Mouse (Mus musculus) left cerebral cortex, postnatal 25 days (tissue): Measurements from ENCODE around the gene Zfp446. TPM values are rescaled to one million over a fixed set of nuclear protein-coding genes. Genes with fewer than 3 reads are reported as not detected.
"Not testable (repeated sequence)": the region's sequence is repeated elsewhere in the genome, so short reads cannot be mapped to it uniquely, and the experiment has no call there.

ENCODE experiments used
- DNase-seq, 2 experiments: peaks; one replicate each; pipeline ENCODE4 v3.0.0; 2022; ENCODE audit warnings: low spot score in 2 of 2, mixed read lengths in 1 of 2
- intact Hi-C: fragments of 180-260 bp; cut with DNase I; formaldehyde crosslinking; loops from one replicate; pipeline ENCODE4 v1.15.1; 2025
- total RNA-seq, 2 experiments: library from RNA; stranded (reverse); gene quantifications; 2 replicates each; pipeline ENCODE4 v1.2.3; 2021

Zfp446 gene
- 1 to 10 TPM; 7.6 to 9.0 TPM for total RNA-seq

DNA sequence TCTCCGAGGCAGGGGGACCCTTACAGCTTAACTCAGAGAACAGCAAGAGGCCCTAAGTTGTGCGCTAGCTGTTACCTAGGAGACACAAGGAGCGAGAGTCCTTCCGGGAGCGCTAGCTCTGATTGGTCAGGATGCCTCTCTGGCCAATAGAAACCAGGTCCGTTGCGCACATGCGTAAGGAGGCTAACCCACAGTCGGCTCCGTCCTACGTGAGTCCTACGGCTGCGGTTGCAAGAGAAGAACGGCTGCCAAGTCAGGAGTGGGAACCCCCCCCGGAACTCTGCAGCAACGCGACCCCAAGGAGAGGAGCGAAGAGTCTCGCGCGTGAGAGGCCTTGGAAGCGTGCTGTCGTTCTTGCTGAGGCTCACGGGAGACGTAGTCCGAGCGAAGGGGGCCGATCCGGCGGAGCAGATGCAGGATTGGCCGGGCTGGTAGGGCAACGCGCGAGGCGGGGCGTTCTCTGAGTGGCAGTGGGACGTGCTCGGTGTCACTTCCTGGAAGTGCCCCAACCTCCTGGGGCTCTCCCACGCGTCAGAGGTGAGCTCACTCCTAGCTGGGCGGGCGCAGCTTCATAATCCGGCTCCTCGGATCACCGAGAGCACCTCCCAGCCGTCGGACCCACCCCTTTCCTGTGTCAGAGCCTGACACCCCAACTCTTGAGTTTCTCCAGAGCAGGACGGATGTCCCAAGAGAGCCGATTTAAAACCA, at the start of gene Zfp446:
Zfp446 (plus strand) TSS at position 167 of the 708 bp plus-strand sequence.
- DNase-seq, result peak; percentile 100
- intact Hi-C loops, result loop anchor here (2.0 to 5.0 kb wide), 3 partner anchors 13 to 59 kb away; partner anchors contain the start of genes Ube2m and Zfp324

DNA sequence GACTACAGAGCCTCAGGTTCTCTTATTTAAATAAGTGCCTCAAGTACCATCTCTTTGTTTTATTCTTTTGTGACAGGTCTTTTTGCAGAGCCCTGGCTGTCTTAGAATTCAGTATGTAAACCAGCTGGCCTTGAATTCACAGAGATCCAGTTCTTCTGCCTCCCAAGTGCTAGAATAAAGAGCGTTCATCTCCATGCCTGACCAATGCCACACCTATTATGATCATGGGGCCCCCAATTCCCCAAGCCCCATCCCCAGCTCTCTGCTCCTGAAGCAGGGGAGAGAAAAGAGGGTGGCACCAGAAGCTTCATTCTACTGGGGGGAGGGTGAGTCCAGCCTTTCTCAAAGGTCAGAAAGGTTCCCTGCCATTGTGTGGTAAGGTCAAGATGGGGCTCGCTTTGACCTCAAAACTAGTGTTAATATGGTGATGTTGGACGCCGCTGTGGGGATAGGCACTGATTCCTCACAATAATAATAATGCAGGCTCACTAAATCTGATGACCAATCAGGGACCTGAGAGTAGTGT, 44.0 kb upstream of the Zfp446 start:
- intact Hi-C loops, result no loop called here
- no peak for DNase-seq

DNA sequence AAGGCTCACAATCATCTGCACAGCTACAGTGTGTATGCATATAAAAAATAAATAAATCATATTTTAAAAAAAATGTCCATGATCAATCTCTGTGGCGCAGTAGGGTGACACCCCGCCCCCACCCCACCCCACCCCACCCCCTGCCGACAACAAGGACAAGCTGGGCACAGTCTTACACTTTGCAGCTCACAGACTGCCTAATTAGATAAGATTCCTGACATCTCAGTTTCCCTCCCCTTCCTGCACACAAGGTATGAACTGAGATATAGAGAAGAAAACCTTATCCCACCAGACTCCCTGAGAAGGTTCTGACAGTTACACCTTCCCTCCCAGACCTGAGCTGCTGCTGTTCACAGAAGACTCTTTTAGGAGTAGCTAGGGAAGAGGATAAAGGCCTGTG, 42.8 kb upstream of the Zfp446 start:
- intact Hi-C loops, result no loop called here

DNA sequence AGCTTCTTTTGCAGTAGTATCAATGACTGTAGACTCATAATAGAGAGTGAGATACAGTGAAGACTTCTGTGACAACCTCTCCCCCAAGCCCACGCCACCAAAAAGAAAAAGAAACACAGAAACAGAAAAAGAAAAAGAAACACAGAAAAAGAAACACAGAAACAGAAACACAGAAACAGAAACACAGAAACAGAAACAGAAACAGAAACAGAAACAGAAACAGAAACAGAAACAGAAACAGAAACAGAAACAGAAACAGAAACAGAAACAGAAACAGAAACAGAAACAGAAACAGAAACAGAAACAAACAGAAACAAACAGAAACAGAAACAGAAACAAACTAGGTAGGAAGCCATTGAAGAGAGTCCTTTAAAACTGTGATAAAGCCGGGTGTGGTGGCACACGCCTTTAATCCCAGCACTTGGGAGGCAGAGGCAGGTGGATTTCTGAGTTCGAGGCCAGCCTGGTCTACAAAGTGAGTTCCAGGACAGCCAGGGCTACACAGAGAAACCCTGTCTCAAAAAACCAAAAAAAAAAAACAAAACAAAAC, 40.3 kb upstream of the Zfp446 start:
- DNase-seq, intact Hi-C loops: not testable (repeated sequence)

More for the DNA sequence above, 42.8 kb upstream of the Zfp446 start:
- DNase-seq, result no peak

DNA sequence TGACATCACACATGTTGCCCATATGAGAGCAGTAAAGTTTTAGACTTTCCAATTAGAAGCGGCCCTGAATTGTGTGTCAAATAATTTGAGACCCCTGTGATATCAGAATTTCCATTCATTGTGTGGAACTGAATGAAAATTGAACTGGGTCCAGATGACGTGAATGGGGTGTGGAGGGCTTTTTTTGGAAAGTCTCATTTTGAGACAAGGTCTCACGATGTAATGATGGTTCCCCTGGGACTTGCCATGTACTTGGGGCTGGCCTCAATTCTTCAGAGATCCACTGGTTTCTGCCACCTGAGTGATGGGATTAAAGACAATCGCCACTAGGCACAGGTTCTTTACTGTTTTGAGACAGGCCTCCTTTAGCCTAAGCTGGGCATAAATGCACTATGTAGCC, 37.0 kb upstream of the Zfp446 start:
- intact Hi-C loops, result no loop called here
- DNase-seq, result no peak

DNA sequence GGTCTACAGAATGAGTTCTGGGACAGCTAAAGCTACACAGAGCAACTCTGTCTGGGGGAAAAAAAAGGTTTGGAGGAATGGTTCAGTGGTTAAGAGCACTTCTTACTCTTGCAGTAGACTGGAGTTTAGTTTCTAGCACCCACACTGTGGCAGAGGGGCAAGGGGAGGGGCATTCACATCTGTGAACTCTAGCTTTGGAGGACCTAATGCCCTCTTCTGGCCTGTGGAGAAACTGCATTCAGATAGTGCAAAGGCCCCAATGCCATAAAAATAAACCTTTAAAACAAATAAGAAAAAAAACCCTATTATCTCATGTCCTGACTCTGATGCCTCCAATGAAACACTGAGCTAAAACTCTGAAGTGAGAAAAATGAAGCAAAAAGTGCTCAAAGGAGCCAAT, 34.2 kb upstream of the Zfp446 start:
- intact Hi-C loops, result no loop called here
- DNase-seq, result no peak

DNA sequence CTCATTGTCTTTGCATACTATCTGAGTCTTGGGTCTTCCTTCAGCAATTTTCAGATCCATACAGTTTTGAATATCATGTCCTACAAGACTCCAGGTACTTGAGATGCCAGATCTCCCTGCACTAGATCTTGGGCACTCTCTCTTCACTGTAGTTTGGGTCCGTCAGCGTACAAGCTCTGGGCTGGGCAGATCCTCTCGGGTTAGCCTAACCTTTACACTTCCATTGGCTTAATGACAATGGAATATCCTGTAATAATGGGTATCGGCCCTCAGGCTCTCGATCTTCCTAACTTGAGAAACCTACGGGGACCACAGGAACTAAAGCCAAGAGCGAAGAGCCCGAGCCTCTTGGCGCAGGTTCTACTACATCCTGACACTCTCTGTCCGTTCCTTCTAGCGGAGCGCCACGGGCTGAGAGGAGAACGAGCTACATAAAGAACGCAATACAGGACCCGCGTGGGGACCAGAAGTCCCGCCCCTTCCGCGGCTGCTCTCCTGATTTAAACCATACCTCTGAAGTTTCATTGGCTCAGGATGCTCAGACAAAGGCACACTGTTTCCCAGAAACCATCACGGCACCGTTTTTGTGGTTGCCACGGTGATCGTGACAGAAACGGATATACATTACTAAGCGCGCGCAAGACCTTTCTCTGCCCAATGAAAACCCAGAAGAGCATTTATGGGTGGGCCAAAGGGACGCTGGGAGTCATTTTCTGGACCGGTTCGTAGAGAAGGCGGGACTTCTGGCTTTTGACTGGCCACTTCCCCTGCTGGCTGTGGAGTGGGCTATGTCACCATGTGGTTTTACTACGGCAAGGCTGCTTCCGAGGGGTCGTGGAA, 28.4 kb upstream of the Zfp446 start:
- intact Hi-C loops, result loop anchor here (5.0 kb wide), 1 partner anchor 37 kb away; no protein-coding TSS in a partner anchor
- DNase-seq, result peak; percentile 97 to 100

DNA sequence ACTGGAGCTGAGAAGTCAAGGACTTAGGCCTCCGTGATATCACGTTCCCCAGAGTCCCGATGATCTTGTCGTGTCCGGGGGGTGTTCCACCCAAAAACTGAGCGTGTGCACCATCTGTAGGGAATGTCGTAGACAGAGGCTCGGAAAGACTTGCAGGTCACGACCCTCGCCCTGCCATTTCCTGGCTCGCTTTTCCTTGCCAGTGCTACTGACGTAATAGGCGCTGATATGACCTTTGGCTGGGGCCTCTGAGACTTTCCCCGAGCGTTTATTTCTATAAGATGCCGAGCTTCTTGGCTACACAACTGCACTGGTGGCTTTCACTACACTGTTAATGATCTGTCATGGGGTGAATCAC, 27.8 kb upstream of the Zfp446 start:
- intact Hi-C loops, result loop anchor here (5.0 kb wide), 1 partner anchor 38 kb away; no protein-coding TSS in a partner anchor
- DNase-seq, result no peak

DNA sequence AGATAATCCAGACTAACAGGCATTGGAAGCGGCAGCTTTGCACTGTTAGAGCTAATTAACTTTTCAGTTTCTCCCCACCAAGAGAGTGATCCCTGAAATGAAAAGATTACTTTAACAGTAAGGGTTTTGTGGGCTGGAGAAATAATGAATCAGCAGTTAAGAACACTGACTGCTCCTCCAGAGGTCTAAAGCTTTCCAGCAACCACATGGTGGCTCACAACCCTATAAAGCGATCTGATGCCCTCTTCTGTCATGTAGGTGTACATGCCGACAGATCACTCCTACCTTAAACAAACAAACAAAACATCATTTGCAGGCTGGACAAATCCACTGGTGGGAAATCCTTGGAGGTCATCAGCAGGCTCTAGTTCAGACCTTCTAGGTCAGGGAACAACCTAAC, 22.8 kb upstream of the Zfp446 start:
- DNase-seq, result no peak
- intact Hi-C loops, result no loop called here

DNA sequence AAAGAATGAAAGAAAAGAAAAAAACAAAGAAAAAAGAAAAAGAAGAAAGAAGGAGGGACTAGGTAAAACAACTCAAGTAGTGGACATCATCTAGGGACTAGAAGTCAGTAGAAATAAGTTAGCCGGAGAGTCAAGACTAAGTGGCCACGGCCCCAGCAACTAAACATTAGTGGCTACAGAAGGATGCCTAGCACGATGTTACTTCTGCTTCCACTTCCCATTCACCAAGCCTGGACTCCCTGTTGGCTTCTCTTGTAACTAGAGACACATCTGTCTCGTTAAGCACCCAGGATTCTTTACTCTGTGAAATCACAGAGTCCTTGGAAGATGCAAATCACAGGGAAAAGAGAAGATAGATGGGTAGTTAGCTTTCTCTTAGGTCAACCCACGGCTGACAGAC, 20.1 kb upstream of the Zfp446 start:
- intact Hi-C loops, result no loop called here

DNA sequence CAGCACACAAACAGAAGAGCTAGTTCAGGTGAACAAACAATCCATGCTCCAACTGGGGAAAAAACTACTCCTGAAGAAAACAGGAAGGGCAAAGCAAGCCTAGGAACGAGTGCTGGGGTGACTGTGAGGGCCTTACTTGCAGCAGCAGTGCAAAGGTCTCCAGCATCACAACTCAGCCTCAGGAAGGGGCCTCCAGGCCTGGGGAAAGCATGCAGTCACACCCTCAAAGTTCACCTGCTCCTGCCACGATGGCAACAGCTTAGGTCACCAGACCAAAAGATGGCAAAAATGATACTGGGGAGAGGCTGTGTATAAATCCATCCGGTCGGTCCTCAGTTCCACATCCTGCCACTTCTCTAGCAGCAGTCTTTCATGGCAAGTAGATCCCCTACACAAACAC, 18.7 kb upstream of the Zfp446 start:
- DNase-seq, result no peak
- intact Hi-C loops, result no loop called here

More for the DNA sequence above, 20.1 kb upstream of the Zfp446 start:
- DNase-seq, result no peak

DNA sequence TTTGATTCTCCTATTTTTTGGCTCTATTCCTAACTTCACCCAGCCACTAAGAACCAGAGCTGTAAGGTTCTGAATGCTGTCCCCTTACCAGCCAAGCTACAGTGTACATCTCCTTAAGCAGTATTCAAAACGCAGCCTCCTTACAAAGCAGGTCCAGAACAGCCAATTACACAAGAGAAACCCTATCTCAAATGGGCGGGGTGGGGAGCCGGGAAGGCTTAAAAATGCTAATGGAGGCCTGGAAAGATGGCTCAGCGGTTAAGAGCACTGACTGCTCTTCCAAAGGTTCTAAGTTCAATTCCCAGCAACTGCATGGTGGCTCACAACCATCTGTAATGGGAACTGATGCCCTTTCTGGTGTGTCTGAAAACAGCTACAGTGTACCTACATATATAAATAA, 17.9 kb upstream of the Zfp446 start:
- no peak for DNase-seq
- intact Hi-C loops, result no loop called here

DNA sequence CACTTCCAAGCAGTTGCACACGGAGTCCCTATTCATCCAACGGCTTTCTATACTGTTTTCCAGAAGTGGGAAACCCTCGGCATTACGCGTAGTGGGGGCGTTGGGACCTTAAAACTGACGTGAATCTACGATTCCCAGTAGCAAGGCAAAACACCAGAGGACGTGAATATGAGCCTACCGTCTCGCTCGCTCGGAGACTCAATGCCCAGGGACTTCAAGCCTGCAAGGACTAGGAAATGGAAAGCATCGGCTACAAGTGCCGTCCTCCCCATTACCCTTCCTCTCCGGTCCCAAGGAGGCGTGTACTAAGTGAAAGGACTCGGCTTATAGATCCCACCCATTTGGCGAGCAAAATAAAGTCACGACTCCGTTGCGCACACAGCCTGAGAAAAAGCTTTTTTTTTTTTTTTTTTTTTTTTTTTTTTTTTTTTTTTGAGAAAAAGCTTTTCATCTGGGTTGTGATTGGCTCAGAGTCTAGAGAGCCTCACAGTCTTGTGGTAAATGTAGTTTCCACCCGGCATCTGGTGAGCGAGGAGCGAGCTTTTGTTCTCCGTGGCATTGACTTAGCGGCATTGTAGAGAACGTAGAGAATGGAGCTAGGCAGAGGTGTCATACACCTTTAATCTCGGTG, 16.0 kb upstream of the Zfp446 start:
- DNase-seq, result peak; percentile 46 to 76
- intact Hi-C loops, result no loop called here

DNA sequence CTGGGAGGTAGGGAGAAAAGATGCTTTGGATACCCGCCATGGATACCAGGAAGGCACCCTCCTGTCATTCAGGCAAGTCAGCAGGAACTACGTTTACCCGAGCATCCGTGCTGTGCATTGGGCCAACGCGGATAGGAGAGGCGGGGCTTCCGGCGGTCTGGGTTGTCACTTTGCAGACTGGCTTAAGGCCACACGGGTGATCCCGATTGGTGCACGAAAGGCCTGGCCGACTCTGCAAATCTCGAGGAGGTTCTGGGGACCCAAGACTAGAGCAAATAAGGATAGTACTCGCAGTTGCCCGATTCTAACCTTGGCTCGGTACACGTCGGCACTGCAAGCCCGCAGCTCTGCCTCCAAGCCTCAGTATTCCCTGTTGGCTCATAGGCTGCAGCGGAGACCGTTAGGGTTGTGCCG, 12.0 kb upstream of the Zfp446 start, which contains the start of gene Zfp324:
Zfp324 (plus strand) TSS at position 161 of the 414 bp plus-strand sequence.
- intact Hi-C loops, result loop anchor here (2.0 to 5.0 kb wide), 2 partner anchors 13 to 43 kb away; partner anchors contain the start of gene Rps5
- DNase-seq, result peak; percentile 92 to 97

DNA sequence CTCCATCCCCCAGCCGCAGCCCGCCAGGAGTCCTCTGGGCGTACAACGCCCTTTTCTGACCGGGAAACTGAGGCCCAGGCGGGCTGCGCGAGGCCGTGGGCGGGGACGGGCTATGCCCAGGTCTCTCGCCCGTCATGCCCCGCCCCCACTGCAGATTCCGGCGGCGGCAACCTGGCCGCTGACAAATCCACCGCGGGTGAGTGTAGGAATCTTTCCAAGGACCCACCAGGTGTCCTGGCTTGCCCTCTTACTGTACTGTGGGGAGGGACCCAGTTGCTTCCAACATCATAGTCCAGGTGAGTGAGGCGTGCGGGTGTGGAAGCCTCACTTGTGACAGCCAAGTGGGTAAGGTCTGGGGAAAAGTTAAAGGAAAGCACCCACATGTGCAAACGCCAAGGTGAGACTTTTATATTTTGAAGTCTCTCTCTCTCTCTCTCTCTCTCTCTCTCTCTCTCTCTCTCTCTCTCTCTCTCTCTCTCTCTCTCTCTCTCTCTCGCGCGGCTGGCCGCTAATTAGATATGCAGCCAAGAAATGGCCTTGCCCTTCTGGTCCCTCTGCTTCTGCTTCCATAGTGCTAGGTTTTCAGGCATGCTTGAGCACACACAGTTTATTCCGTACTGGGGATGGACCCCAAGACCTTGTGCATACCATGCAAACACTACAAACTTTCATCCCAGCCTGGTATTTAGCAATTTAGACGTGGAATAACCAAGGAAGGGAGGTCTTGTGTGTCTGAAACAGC, 11.4 kb upstream of the Zfp446 start:
- intact Hi-C loops, result loop anchor here (5.0 kb wide), 1 partner anchor 44 kb away; the partner anchor contains the start of gene Rps5
- no peak for DNase-seq

DNA sequence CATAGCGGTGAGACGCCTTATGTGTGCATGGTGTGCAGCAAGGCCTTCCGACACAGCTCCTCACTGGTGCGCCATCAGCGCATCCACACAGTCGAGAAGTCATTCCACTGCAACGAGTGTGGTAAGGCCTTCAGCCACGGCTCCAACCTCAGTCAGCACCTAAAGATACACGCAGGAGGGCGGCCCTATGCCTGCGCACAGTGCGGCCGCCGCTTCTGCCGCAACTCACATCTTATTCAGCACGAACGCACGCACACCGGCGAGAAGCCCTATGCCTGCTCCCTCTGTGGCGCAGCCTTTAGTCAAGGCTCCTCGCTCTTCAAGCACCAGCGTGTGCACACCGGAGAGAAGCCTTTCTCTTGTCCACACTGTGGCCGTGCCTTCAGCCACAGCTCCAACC, 6.7 kb upstream of the Zfp446 start:
- intact Hi-C loops, result no loop called here

DNA sequence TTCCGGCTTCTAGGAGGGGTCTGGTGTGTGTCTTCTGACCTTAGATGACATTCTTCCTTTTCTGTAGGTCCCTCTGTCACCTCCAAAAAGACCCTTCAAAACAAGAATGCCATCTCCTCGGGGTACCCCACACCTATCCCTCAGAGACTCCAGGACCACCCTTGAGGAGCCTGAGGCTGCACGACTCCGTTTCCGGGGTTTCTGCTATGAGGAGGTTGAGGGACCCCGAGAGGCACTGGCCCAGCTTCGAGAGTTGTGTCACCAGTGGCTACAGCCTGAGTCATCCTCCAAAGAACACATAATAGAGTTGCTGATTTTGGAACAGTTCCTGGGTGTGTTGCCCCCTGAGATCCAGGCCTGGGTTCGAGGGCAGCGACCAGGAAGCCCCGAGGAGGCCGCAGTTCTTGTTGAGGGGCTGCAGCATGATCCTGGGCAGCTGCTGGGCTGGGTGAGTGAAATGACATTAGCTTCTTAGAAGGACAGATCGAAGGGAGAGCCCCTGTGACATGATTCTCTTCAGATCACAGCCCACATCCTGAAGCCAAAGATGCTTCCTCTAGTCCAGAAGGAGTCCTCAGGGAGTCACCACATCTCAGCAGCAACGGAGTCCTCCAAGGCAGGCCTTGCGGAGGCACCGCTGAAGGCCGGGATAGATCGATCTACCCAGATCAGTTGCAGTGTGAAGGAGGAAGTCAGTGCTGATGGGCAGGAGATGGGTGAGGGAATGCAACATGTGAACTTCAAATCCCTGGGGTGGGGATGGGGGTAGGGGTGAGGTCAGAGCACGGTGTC, 1.5 kb downstream of the Zfp446 start:
- intact Hi-C loops, result loop anchor here (2.0 to 5.0 kb wide), 3 partner anchors 14 to 58 kb away; partner anchors contain the start of genes Ube2m and Zfp324
- DNase-seq, result no peak

More for the DNA sequence above, 6.7 kb upstream of the Zfp446 start:
- no peak for DNase-seq

DNA sequence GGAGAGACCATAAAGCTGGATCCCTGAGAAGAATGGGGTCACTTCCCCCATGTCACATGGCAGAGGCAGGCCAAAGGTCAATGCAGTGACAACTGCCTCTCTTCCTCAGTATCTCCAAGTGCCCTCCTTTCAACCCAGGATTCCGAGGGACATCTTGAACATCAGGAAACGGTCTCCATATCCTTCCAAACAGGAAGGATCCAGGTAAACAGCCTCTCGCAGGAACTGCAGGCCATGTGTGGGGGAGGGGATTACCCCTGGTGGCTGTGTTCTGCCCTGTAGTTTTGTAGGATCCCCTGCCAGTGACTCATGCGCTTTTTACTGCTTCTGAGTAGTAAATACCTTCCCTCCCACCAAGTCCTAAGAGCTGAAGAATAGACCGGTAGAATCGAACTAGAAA, 2.1 kb downstream of the Zfp446 start:
- intact Hi-C loops, result loop anchor here (2.0 to 5.0 kb wide), 3 partner anchors 15 to 58 kb away; partner anchors contain the start of genes Ube2m and Zfp324
- DNase-seq, result no peak
